In the genomic region with DNA sequence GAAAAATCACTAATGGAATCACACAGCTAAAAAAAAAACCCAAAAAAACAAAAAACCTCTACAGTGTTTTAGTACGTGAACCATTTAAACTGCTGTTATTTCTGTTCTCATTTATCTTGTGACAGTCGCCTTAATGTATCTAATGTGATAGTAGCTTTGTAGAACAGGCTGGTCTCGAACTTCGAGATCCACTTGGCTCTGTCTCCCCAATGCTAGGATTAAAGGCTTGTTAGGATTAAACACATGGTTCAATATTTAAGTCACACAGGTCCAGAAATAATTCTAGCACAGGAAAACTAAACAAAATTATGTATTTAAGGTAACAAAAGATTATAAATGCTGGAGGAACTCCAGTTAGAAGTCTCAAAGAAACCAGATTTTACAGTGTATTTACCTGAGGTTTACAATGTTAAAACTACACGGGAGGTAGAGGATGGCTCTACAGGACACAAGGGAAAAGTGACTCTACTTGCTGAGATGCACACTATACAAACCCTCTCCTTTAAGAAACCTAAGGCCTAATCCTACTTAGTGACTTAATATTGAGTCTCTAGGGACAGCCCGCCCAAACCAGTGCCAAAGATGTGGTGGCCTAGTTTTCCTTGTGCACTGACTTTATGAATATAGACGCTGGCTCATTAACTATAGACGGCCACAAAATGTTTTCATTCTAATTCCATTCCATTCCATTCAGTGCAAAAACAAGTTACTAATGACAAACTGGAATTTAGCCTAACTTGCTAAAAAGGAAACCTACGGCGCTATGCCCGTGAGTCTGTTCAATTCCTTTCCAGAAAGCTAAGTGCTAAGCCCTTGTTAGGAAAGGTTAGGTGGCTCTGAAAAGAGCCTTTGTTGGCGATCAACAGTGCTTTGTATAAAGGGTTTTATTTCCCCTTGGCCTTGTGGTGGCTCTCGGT, we compare ENCODE assay signal across 8 mouse cellular contexts. TPM values are rescaled to one million over a fixed set of nuclear protein-coding genes. Genes with fewer than 3 reads are reported as not detected.
DNase-seq lines count a peak whose midpoint lies in the region; ATAC-seq and TF ChIP-seq lines count a peak whose summit lies in the region.

No protein-coding gene starts in this region.

- peaks cover 5% of the 10 kb centered on the region for H3K4me1 ChIP-seq in thymus, adult 2 months (replicated peaks; ENCODE audit: control insufficient read depth, insufficient read depth, low read length)
- H3K4me1 ChIP-seq in intestine, embryonic 16.5 days (ENCODE audit: control insufficient read depth, insufficient read depth, low read length): peaks cover 14% of the 10 kb centered on the region
- H3K4me1 ChIP-seq in neural tube, embryonic 14.5 days (ENCODE audit: control insufficient read depth, insufficient read depth, low read length): peaks cover 15% of the 10 kb centered on the region

- ATAC-seq in CD4-positive, CD25-positive, alpha-beta regulatory T cell, adult 4 months: no peak
- ATAC-seq in intestine, embryonic 16.5 days: no peak
- no peak for ATAC-seq in neural tube, embryonic 14.5 days (ENCODE audit: low read depth)

- H3K9ac ChIP-seq in intestine, embryonic 16.5 days (ENCODE audit: low read depth, low read length): peak overlapping the region; percentile 48
- H3K9ac ChIP-seq in neural tube, embryonic 14.5 days (replicated peaks; ENCODE audit: low read depth, low read length): no peak overlapping the region

- no peaks in the 10 kb centered on the region for H3K9me3 ChIP-seq in intestine, embryonic 16.5 days (ENCODE audit: control insufficient read depth, low read length)
- no peaks in the 10 kb centered on the region for H3K9me3 ChIP-seq in neural tube, embryonic 14.5 days (ENCODE audit: control insufficient read depth, low read length)

- no peaks in the 10 kb centered on the region for H3K36me3 ChIP-seq in thymus, adult 2 months (ENCODE audit: control insufficient read depth, insufficient read depth, low read length)
- H3K36me3 ChIP-seq in intestine, embryonic 16.5 days (ENCODE audit: control insufficient read depth, insufficient read depth, low read length): no peaks in the 10 kb centered on the region
- H3K36me3 ChIP-seq in neural tube, embryonic 14.5 days (ENCODE audit: control insufficient read depth, insufficient read depth, low read length): no peaks in the 10 kb centered on the region

- TF ChIP-seq CTCF in thymus, adult 2 months (IDR thresholded peaks at IDR 0.05; ENCODE audit: borderline replicate concordance, control insufficient read depth, extremely low read depth, insufficient read depth, low read length, poor library complexity): no peak

- peak; percentile 29 for DNase-seq in CD4-positive, CD25-positive, alpha-beta regulatory T cell, adult 2 months (ENCODE audit: low read depth, low spot score)
- no peak for DNase-seq in thymus, adult 2 months
- no peak for DNase-seq in thymus, postnatal 36 days
- no peak for DNase-seq in ovary, postnatal 10 days (ENCODE audit: low spot score)
- DNase-seq in right cerebral cortex, postnatal 4 days: no peak

- 8% methylated on average over 13 of the region's 13 CpGs for WGBS in thymus, adult 2 months
- 4% methylated on average over 13 of the region's 13 CpGs for WGBS in intestine, embryonic 16.5 days
- WGBS in neural tube, embryonic 14.5 days: under 1% methylated on average over 13 of the region's 13 CpGs

- no peaks in the 10 kb centered on the region for H3K27me3 ChIP-seq in thymus, adult 2 months (ENCODE audit: control insufficient read depth, insufficient read depth, low read length)
- H3K27me3 ChIP-seq in intestine, embryonic 16.5 days (replicated peaks; ENCODE audit: control insufficient read depth, insufficient read depth, low read length): no peaks in the 10 kb centered on the region
- no peaks in the 10 kb centered on the region for H3K27me3 ChIP-seq in neural tube, embryonic 14.5 days (ENCODE audit: control insufficient read depth, insufficient read depth, low read length)

- peak overlapping the region; percentile 47 for H3K4me3 ChIP-seq in thymus, adult 2 months (ENCODE audit: control insufficient read depth, insufficient read depth, low read length)
- H3K4me3 ChIP-seq in intestine, embryonic 16.5 days (ENCODE audit: low read length): peak overlapping the region; percentile 39
- peak overlapping the region; percentile 26 for H3K4me3 ChIP-seq in neural tube, embryonic 14.5 days (ENCODE audit: low read depth, low read length)

- H3K27ac ChIP-seq in thymus, adult 2 months (ENCODE audit: control insufficient read depth, insufficient read depth, low read length): peak overlapping the region; percentile 89
- H3K27ac ChIP-seq in intestine, embryonic 16.5 days (ENCODE audit: low read length): peak overlapping the region; percentile 77
- peak overlapping the region; percentile 64 for H3K27ac ChIP-seq in neural tube, embryonic 14.5 days (ENCODE audit: low read depth, low read length)

- no peak for TF ChIP-seq POLR2A in thymus, adult 2 months (IDR thresholded peaks at IDR 0.05; ENCODE audit: control insufficient read depth, extremely low read depth, insufficient read depth, low read length, poor library complexity)

- peak overlapping the region; percentile 51 for H3K4me2 ChIP-seq in intestine, embryonic 16.5 days (ENCODE audit: low read depth, low read length)
- peak overlapping the region; percentile 62 for H3K4me2 ChIP-seq in neural tube, embryonic 14.5 days (ENCODE audit: low read depth, low read length)

RNA-seq across cellular contexts. Expression of gene Hist1h4i, which starts 0.7 kb away (rescaled TPM):
- 1 to 10 TPM; 5.4 to 6.7 TPM for polyA plus RNA-seq in CD4-positive, CD25-positive, alpha-beta regulatory T cell, adult 4 months (2017; shearing (Covaris generic))
- polyA plus RNA-seq in thymus, adult 2 months (2012; rRNA removed): 33.1 and 38.5 TPM in 2 replicates
- polyA plus RNA-seq in intestine, embryonic 16.5 days (2015; fragmentation: Nextera tagmentation; extraction: Ambion mirVana): 18.8 and 22.0 TPM in 2 replicates
- polyA plus RNA-seq in neural tube, embryonic 14.5 days (2014; fragmentation: Nextera tagmentation; extraction: Ambion mirVana): 5.7 and 5.8 TPM in 2 replicates

RNA-seq across cellular contexts. Expression of gene Hist1h2ag, which starts 0.8 kb away (rescaled TPM):
- polyA plus RNA-seq in CD4-positive, CD25-positive, alpha-beta regulatory T cell, adult 4 months (2017; shearing (Covaris generic)): not detected
- 149 and 177 TPM in 2 replicates for polyA plus RNA-seq in thymus, adult 2 months (2012; rRNA removed)
- polyA plus RNA-seq in intestine, embryonic 16.5 days (2015; fragmentation: Nextera tagmentation; extraction: Ambion mirVana): 17.4 and 30.0 TPM in 2 replicates
- 2.9 and 3.8 TPM in 2 replicates for polyA plus RNA-seq in neural tube, embryonic 14.5 days (2014; fragmentation: Nextera tagmentation; extraction: Ambion mirVana)

RNA-seq across cellular contexts. Expression of gene Hist1h2bj, which starts 1.1 kb away (rescaled TPM):
- polyA plus RNA-seq in CD4-positive, CD25-positive, alpha-beta regulatory T cell, adult 4 months (2017; shearing (Covaris generic)): 1 to 10 TPM; 3.8 to 9.5 TPM
- polyA plus RNA-seq in thymus, adult 2 months (2012; rRNA removed): 177 and 218 TPM in 2 replicates
- 4.7 and 7.7 TPM in 2 replicates for polyA plus RNA-seq in intestine, embryonic 16.5 days (2015; fragmentation: Nextera tagmentation; extraction: Ambion mirVana)
- 1.4 and 1.9 TPM in 2 replicates for polyA plus RNA-seq in neural tube, embryonic 14.5 days (2014; fragmentation: Nextera tagmentation; extraction: Ambion mirVana)

RNA-seq across cellular contexts. Expression of gene Hist1h2bk, which starts 6.2 kb away (rescaled TPM):
- polyA plus RNA-seq in CD4-positive, CD25-positive, alpha-beta regulatory T cell, adult 4 months (2017; shearing (Covaris generic)): 1 to 10 TPM in 1 of 2 experiments, not detected in 1; 4.8 TPM
- polyA plus RNA-seq in thymus, adult 2 months (2012; rRNA removed): 322 and 402 TPM in 2 replicates
- polyA plus RNA-seq in intestine, embryonic 16.5 days (2015; fragmentation: Nextera tagmentation; extraction: Ambion mirVana): 1.8 and 2.9 TPM in 2 replicates
- 0.98 TPM in 1 of 2 replicates, not detected in the other for polyA plus RNA-seq in neural tube, embryonic 14.5 days (2014; fragmentation: Nextera tagmentation; extraction: Ambion mirVana)

RNA-seq across cellular contexts. Expression of gene Hist1h2ah, which starts 6.5 kb away (rescaled TPM):
- polyA plus RNA-seq in CD4-positive, CD25-positive, alpha-beta regulatory T cell, adult 4 months (2017; shearing (Covaris generic)): not detected
- polyA plus RNA-seq in thymus, adult 2 months (2012; rRNA removed): 248 and 460 TPM in 2 replicates
- polyA plus RNA-seq in intestine, embryonic 16.5 days (2015; fragmentation: Nextera tagmentation; extraction: Ambion mirVana): 4.6 and 5.1 TPM in 2 replicates
- not detected in 2 replicates for polyA plus RNA-seq in neural tube, embryonic 14.5 days (2014; fragmentation: Nextera tagmentation; extraction: Ambion mirVana)

Comparison
In these comparisons a context has a peak if more than half of its experiments do, and no peak if none do; other contexts are left out.
1. RNA of gene Hist1h2bj, which starts 1.1 kb away (polyA plus RNA-seq): 177 to 218 TPM in thymus, adult 2 months; 3.8 to 9.5 TPM in CD4-positive, CD25-positive, alpha-beta regulatory T cell, adult 4 months, 4.7 to 7.7 TPM in intestine, embryonic 16.5 days and 1.4 to 1.9 TPM in neural tube, embryonic 14.5 days; every median in the first group is over 10 times any median in the second.
2. Peak in every context shown above with its lines, with median percentiles within 50 percentile points of each other: H3K27ac ChIP-seq and H3K4me3 ChIP-seq.